Mouse (Mus musculus) heart, embryonic 13.5 days (tissue): ENCODE measurements at regions not wholly inside any gene's neighbourhood (a gene's known extent, or its start where the extent isn't known, plus 50 kb on each side); places are given as distances from the start of the nearest gene placed in this dataset.
"Not testable (repeated sequence)": the region's sequence is repeated elsewhere in the genome, so short reads cannot be mapped to it uniquely, and the experiment has no call there.

ENCODE experiments used
- ATAC-seq: fragments of 200-750 bp; cut with Nextera tagmentation; 2 replicates; pipeline ENCODE4 v1.8.0; 2017; ENCODE audit warnings: moderate TSS enrichment; ENCODE audit not compliant: insufficient number of reproducible peaks, low FRiP score, low TSS enrichment; ENCODE audit errors: extremely low read depth
- H3K27ac ChIP-seq: fragments of 300-500 bp; sonication (generic); replicated peaks from 2 replicates; pipeline ENCODE4 v1.5.1; 2015; ENCODE audit warnings: moderate library complexity, mild to moderate bottlenecking, inconsistent platforms
- H3K27me3 ChIP-seq: fragments of 300-500 bp; sonication (generic); replicated peaks from 2 replicates; pipeline ENCODE4 v1.6.1; 2015; ENCODE audit warnings: mild to moderate bottlenecking, inconsistent platforms
- H3K36me3 ChIP-seq: fragments of 300-500 bp; sonication (generic); 2 replicates; pipeline ENCODE4 v1.6.1; 2015; ENCODE audit warnings: mild to moderate bottlenecking, inconsistent platforms
- H3K4me1 ChIP-seq: fragments of 300-500 bp; sonication (generic); 2 replicates; pipeline ENCODE4 v1.6.1; 2015; ENCODE audit warnings: inconsistent platforms
- H3K4me2 ChIP-seq: fragments of 300-500 bp; sonication (generic); 2 replicates; pipeline ENCODE4 v1.6.1; 2015; ENCODE audit warnings: inconsistent platforms, mild to moderate bottlenecking, moderate library complexity
- H3K4me3 ChIP-seq: fragments of 300-500 bp; sonication (generic); 2 replicates; pipeline ENCODE4 v1.5.1; 2015; ENCODE audit warnings: moderate library complexity, mild to moderate bottlenecking, inconsistent platforms
- H3K9ac ChIP-seq: fragments of 300-500 bp; sonication (generic); 2 replicates; pipeline ENCODE4 v1.6.1; 2015; ENCODE audit warnings: inconsistent platforms, mild to moderate bottlenecking, moderate library complexity
- H3K9me3 ChIP-seq: fragments of 300-500 bp; sonication (generic); 2 replicates; pipeline ENCODE4 v1.6.1; 2016; ENCODE audit warnings: inconsistent platforms
- WGBS: fragments of 180-500 bp; shearing (Covaris S2); methylation state at CpG from one replicate; pipeline ENCODE4 v1.1.7; 2015; ENCODE audit warnings: mixed read lengths; 5-methylcytosine and 5-hydroxymethylcytosine counted together

- no peak overlapping the region for H3K9ac ChIP-seq
- no peak for ATAC-seq
- H3K27me3 ChIP-seq = no peaks in the 10 kb centered on the region
- H3K4me3 ChIP-seq = no peak overlapping the region
- WGBS = 74% methylated on average over 10 of the region's 10 CpGs
- no peaks in the 10 kb centered on the region for H3K4me1 ChIP-seq
- H3K9me3 ChIP-seq = no peaks in the 10 kb centered on the region
- no peaks in the 10 kb centered on the region for H3K36me3 ChIP-seq
- H3K27ac ChIP-seq = no peak overlapping the region
- H3K4me2 ChIP-seq = no peak overlapping the region
Observed at GRCm38 (mm10) chr2:3864872-3865271, 152.6 kb upstream of the Frmd4a start.

- H3K4me3 ChIP-seq, H3K9me3 ChIP-seq, H3K27me3 ChIP-seq, H3K9ac ChIP-seq, H3K36me3 ChIP-seq, H3K4me2 ChIP-seq, H3K4me1 ChIP-seq, H3K27ac ChIP-seq, ATAC-seq: not testable (repeated sequence)
- WGBS = 67% methylated on average over 4 of the region's 4 CpGs
Observed at GRCm38 (mm10) chr2:3866736-3867135, 150.8 kb upstream of the Frmd4a start.

- no peak overlapping the region for H3K4me3 ChIP-seq
- no peaks in the 10 kb centered on the region for H3K36me3 ChIP-seq
- H3K9me3 ChIP-seq = no peaks in the 10 kb centered on the region
- H3K4me2 ChIP-seq = no peak overlapping the region
- no peak overlapping the region for H3K9ac ChIP-seq
- no peak for ATAC-seq
- H3K27ac ChIP-seq = no peak overlapping the region
- 71% methylated on average over 1 of the region's 1 CpGs for WGBS
- H3K4me1 ChIP-seq = no peaks in the 10 kb centered on the region
- H3K27me3 ChIP-seq = no peaks in the 10 kb centered on the region
Observed at GRCm38 (mm10) chr2:3869701-3870100, 147.8 kb upstream of the Frmd4a start.

GRCm38 (mm10) chr2:3871748-3872147, 145.8 kb upstream of the Frmd4a start:
- no peaks in the 10 kb centered on the region for H3K9me3 ChIP-seq
- no peaks in the 10 kb centered on the region for H3K27me3 ChIP-seq
- 73% methylated on average over 3 of the region's 3 CpGs for WGBS
- no peak for ATAC-seq
- H3K27ac ChIP-seq = no peak overlapping the region
- no peak overlapping the region for H3K4me2 ChIP-seq
- H3K4me3 ChIP-seq = no peak overlapping the region
- H3K4me1 ChIP-seq = no peaks in the 10 kb centered on the region
- no peaks in the 10 kb centered on the region for H3K36me3 ChIP-seq
- H3K9ac ChIP-seq = no peak overlapping the region

- no peaks in the 10 kb centered on the region for H3K27me3 ChIP-seq
- H3K4me1 ChIP-seq = no peaks in the 10 kb centered on the region
- no peaks in the 10 kb centered on the region for H3K36me3 ChIP-seq
- no peak overlapping the region for H3K27ac ChIP-seq
- 64% methylated on average over 6 of the region's 6 CpGs for WGBS
- ATAC-seq = no peak
- no peaks in the 10 kb centered on the region for H3K9me3 ChIP-seq
- H3K4me2 ChIP-seq = no peak overlapping the region
- no peak overlapping the region for H3K9ac ChIP-seq
- H3K4me3 ChIP-seq = no peak overlapping the region
Observed at GRCm38 (mm10) chr2:3887000-3887399, 130.5 kb upstream of the Frmd4a start.

- Histone ChIP-seq H3K4me1 (no peaks in the 10 kb centered on the region), H3K4me3 (no peak overlapping the region), H3K9me3 (no peaks in the 10 kb centered on the region), H3K36me3 (no peaks in the 10 kb centered on the region), H3K4me2 (no peak overlapping the region), H3K27me3 (no peaks in the 10 kb centered on the region), H3K9ac (no peak overlapping the region), H3K27ac (no peak overlapping the region)
- ATAC-seq = no peak
- 62% methylated on average over 14 of the region's 14 CpGs for WGBS
Observed at GRCm38 (mm10) chr2:3887845-3888433, 129.6 kb upstream of the Frmd4a start.

GRCm38 (mm10) chr2:3889381-3889780, 128.1 kb upstream of the Frmd4a start:
- Histone ChIP-seq H3K9ac (no peak overlapping the region), H3K27me3 (no peaks in the 10 kb centered on the region), H3K4me3 (no peak overlapping the region), H3K9me3 (no peaks in the 10 kb centered on the region), H3K27ac (no peak overlapping the region), H3K36me3 (no peaks in the 10 kb centered on the region), H3K4me2 (no peak overlapping the region), H3K4me1 (no peaks in the 10 kb centered on the region)
- no peak for ATAC-seq
- WGBS = 85% methylated on average over 3 of the region's 3 CpGs

- no peak overlapping the region for H3K27ac ChIP-seq
- no peaks in the 10 kb centered on the region for H3K27me3 ChIP-seq
- H3K36me3 ChIP-seq = no peaks in the 10 kb centered on the region
- WGBS = 58% methylated on average over 8 of the region's 8 CpGs
- ATAC-seq = no peak
- no peaks in the 10 kb centered on the region for H3K4me1 ChIP-seq
- H3K9me3 ChIP-seq = no peaks in the 10 kb centered on the region
- no peak overlapping the region for H3K4me2 ChIP-seq
- no peak overlapping the region for H3K9ac ChIP-seq
- no peak overlapping the region for H3K4me3 ChIP-seq
Observed at GRCm38 (mm10) chr2:3890462-3890861, 127.1 kb upstream of the Frmd4a start.

GRCm38 (mm10) chr2:3907026-3907425, 110.5 kb upstream of the Frmd4a start:
- Histone ChIP-seq H3K36me3 (no peaks in the 10 kb centered on the region), H3K4me3 (no peak overlapping the region), H3K27ac (no peak overlapping the region), H3K4me1 (no peaks in the 10 kb centered on the region), H3K9me3 (no peaks in the 10 kb centered on the region), H3K9ac (no peak overlapping the region), H3K27me3 (peaks cover 8% of the 10 kb centered on the region; the same call in 1 of the 2 replicates), H3K4me2 (no peak overlapping the region)
- 82% methylated on average over 4 of the region's 4 CpGs for WGBS
- ATAC-seq = no peak

GRCm38 (mm10) chr2:3908192-3908591, 109.3 kb upstream of the Frmd4a start:
- Histone ChIP-seq H3K36me3 (no peaks in the 10 kb centered on the region), H3K4me1 (no peaks in the 10 kb centered on the region), H3K27me3 (peaks cover 8% of the 10 kb centered on the region; the same call in 1 of the 2 replicates), H3K4me2 (no peak overlapping the region), H3K9ac (no peak overlapping the region), H3K9me3 (no peaks in the 10 kb centered on the region), H3K4me3 (no peak overlapping the region), H3K27ac (no peak overlapping the region)
- ATAC-seq = no peak
- 66% methylated on average over 3 of the region's 3 CpGs for WGBS

GRCm38 (mm10) chr2:3910086-3910891, 107.2 kb upstream of the Frmd4a start:
- H3K27me3 ChIP-seq = peaks cover 8% of the 10 kb centered on the region; the same call in 1 of the 2 replicates
- H3K36me3 ChIP-seq = no peaks in the 10 kb centered on the region
- no peak overlapping the region for H3K27ac ChIP-seq
- whole genome bisulfite sequencing = 73% methylated on average over 9 of the region's 9 CpGs
- H3K4me3 ChIP-seq = no peak overlapping the region
- no peak for ATAC-seq
- H3K9me3 ChIP-seq = no peaks in the 10 kb centered on the region
- H3K4me1 ChIP-seq = no peaks in the 10 kb centered on the region
- no peak overlapping the region for H3K9ac ChIP-seq
- H3K4me2 ChIP-seq = no peak overlapping the region

GRCm38 (mm10) chr2:3915141-3915540, 102.4 kb upstream of the Frmd4a start:
- H3K4me3 ChIP-seq = no peak overlapping the region
- no peaks in the 10 kb centered on the region for H3K4me1 ChIP-seq
- H3K9ac ChIP-seq = no peak overlapping the region
- no peak for ATAC-seq
- H3K9me3 ChIP-seq = no peaks in the 10 kb centered on the region
- WGBS = 73% methylated on average over 7 of the region's 7 CpGs
- peaks cover 8% of the 10 kb centered on the region; the same call in 1 of the 2 replicates for H3K27me3 ChIP-seq
- no peak overlapping the region for H3K27ac ChIP-seq
- H3K36me3 ChIP-seq = no peaks in the 10 kb centered on the region
- H3K4me2 ChIP-seq = no peak overlapping the region
